Mouse (Mus musculus): ENCODE results near the gene Eif5a.

DNA sequence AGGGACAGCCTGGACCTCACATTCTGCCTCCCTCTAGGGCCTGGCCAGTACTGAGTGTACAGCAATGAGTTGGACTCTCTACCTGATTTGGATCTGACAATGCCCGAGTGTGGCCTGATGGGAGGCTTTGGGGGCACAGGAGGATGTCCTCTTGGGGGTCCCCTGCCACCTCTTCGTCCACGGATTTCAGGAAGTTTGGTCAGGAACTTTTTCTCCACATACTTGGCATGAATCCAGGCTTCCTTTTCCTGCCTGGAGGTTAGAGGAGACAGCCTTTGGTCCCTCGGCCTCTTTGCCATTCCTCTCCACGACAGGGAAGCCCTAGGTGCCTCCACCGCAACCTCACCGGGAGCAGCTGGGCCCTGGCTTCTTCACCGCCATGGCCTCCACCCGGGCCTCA lies 37.5 kb downstream of the Eif5a start:
- no peak for TF ChIP-seq POLR2A (IDR thresholded peaks at IDR 0.05; ENCODE audit: extremely low read depth, insufficient read depth, low read length)
- TF ChIP-seq CTCF (IDR thresholded peaks at IDR 0.05; ENCODE audit: low read depth, low read length) = no peak

Measured in liver, adult 2 months (tissue).